ENCODE assay signal across 12 mouse cellular contexts in genomic region chr11:79839973-79840372, GRCm38 (mm10).
"Had no signal": no experiment of that assay in that cellular context is flagged by ENCODE, and none has a peak within 500 bp of the region (broad histone marks: within the 10 kb centered on the region; RNA-seq: fewer than 3 reads in every experiment).

No protein-coding gene starts in this region.

- H3K4me1 ChIP-seq: neural tube, embryonic 12.5 days had no signal

- H3K9ac ChIP-seq: limb, embryonic 15.5 days; liver, embryonic 12.5 days; lung, embryonic 15.5 days; neural tube, embryonic 12.5 days had no signal

- H3K27me3 ChIP-seq: limb, embryonic 15.5 days; lung, embryonic 15.5 days; neural tube, embryonic 12.5 days had no signal

- DNase-seq: kidney, adult 8-10 months; kidney, postnatal 25 days; left cerebral cortex, postnatal 4 days; midbrain, embryonic 14.5 days; thymus, adult 18-20 months; thymus, postnatal 14 days had no signal

- H3K36me3 ChIP-seq: limb, embryonic 15.5 days; liver, embryonic 12.5 days; lung, embryonic 15.5 days; neural tube, embryonic 12.5 days had no signal

- ATAC-seq: hindbrain, embryonic 16.5 days; inflammation-experienced regulatory T-cells, adult 6 months; liver, embryonic 12.5 days had no signal

- H3K4me2 ChIP-seq: limb, embryonic 15.5 days; liver, embryonic 12.5 days; lung, embryonic 15.5 days; neural tube, embryonic 12.5 days had no signal

- H3K9me3 ChIP-seq: limb, embryonic 15.5 days; liver, embryonic 12.5 days; lung, embryonic 15.5 days; neural tube, embryonic 12.5 days had no signal

- H3K4me3 ChIP-seq: limb, embryonic 15.5 days; liver, embryonic 12.5 days; lung, embryonic 15.5 days; neural tube, embryonic 12.5 days had no signal

- H3K27ac ChIP-seq: limb, embryonic 15.5 days; liver, embryonic 12.5 days; lung, embryonic 15.5 days; neural tube, embryonic 12.5 days had no signal
